Mouse (Mus musculus) heart, adult 2 months (tissue): ENCODE measurements around the gene Nrf1.

Source experiments
- CTCF ChIP-seq: fragments of 200-600 bp; IDR thresholded peaks from 2 replicates; pipeline ENCODE4 v1.8.1; 2022; ENCODE audit warnings: antibody characterized with exemption, mild to moderate bottlenecking, moderate library complexity
- POLR2A ChIP-seq: fragments of 200-500 bp; IDR thresholded peaks from 2 replicates; pipeline ENCODE4 v1.6.1; 2011; ENCODE audit warnings: mild to moderate bottlenecking, low read depth, low read length, control low read depth; ENCODE audit not compliant: insufficient read depth

DNA sequence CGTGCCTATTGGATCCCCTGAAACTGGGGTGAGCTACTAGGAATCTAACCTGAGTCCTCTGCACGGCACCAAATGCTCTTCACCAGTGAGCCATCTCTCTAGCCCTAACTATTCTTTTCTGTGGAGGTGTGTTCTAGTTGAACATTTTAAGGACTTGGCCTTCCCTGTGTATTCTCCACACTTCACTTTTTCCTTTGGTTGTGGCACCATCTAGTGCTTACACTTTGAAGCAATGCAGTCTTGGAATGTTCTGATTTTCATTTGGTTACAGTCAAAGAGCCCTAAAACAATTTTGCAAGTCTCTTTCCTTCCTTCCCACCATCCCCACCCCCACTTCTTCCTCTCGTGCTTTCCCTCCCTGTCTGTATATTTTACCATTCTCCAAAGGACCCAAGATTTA lies 33.6 kb downstream of the Nrf1 start:
- TF ChIP-seq POLR2A, result no peak
- peak; percentile 71 for TF ChIP-seq CTCF
